Mouse (Mus musculus): Measurements from ENCODE around the gene Fam228a. TPM values are rescaled to one million over a fixed set of nuclear protein-coding genes. Genes with fewer than 3 reads are reported as not detected.

The Fam228a gene
- total and polyA plus RNA-seq, 2 experiments = 0.15 to 0.28 TPM

GRCm38 (mm10) chr12:4688386-4688785, 49.8 kb downstream of the Fam228a start:
- H3K4me3 ChIP-seq (ENCODE audit: insufficient read depth, low read depth, low read length) = no peak overlapping the region
- no peak for DNase-seq (ENCODE audit: extremely low read depth, low read depth, low spot score)
- no peaks in the 10 kb centered on the region; the same call in 1 of the 2 replicates for H3K36me3 ChIP-seq (ENCODE audit: control insufficient read depth, insufficient read depth, low read length)
- H3K9ac ChIP-seq (ENCODE audit: low read depth, low read length) = no peak overlapping the region
- no peaks in the 10 kb centered on the region for H3K4me1 ChIP-seq (ENCODE audit: control insufficient read depth, insufficient read depth, low read length)
- H3K27ac ChIP-seq (replicated peaks; ENCODE audit: insufficient read depth, low read depth, low read length) = no peak overlapping the region
- no peaks in the 10 kb centered on the region for H3K79me2 ChIP-seq (ENCODE audit: control insufficient read depth, insufficient read depth, low read length)
- WGBS = 99% methylated on average over 2 of the region's 2 CpGs
- H3K27me3 ChIP-seq (ENCODE audit: control insufficient read depth, insufficient read depth, low read length) = no peaks in the 10 kb centered on the region
- TF ChIP-seq CTCF (IDR thresholded peaks at IDR 0.05; ENCODE audit: low read depth, low read length) = no peak

GRCm38 (mm10) chr12:4685441-4685840, 52.8 kb downstream of the Fam228a start:
- H3K4me3 ChIP-seq (ENCODE audit: insufficient read depth, low read depth, low read length) = no peak overlapping the region
- no peak overlapping the region for H3K27ac ChIP-seq (replicated peaks; ENCODE audit: insufficient read depth, low read depth, low read length)
- H3K4me1 ChIP-seq (ENCODE audit: control insufficient read depth, insufficient read depth, low read length) = no peaks in the 10 kb centered on the region
- no peaks in the 10 kb centered on the region for H3K27me3 ChIP-seq (ENCODE audit: control insufficient read depth, insufficient read depth, low read length)
- H3K9ac ChIP-seq (ENCODE audit: low read depth, low read length) = no peak overlapping the region
- no peaks in the 10 kb centered on the region; the same call in 1 of the 2 replicates for H3K36me3 ChIP-seq (ENCODE audit: control insufficient read depth, insufficient read depth, low read length)
- 64% methylated on average over 4 of the region's 4 CpGs for WGBS
- no peaks in the 10 kb centered on the region for H3K79me2 ChIP-seq (ENCODE audit: control insufficient read depth, insufficient read depth, low read length)
- TF ChIP-seq POLR2A (IDR thresholded peaks at IDR 0.05; ENCODE audit: extremely low read depth, insufficient read depth, low read length) = no peak
- no peak for TF ChIP-seq CTCF (IDR thresholded peaks at IDR 0.05; ENCODE audit: low read depth, low read length)
- DNase-seq (ENCODE audit: extremely low read depth, low read depth, low spot score) = peak; percentile 43

GRCm38 (mm10) chr12:4679971-4680370, 58.3 kb downstream of the Fam228a start:
- no peak overlapping the region for H3K9ac ChIP-seq (ENCODE audit: low read depth, low read length)
- no peaks in the 10 kb centered on the region for H3K79me2 ChIP-seq (ENCODE audit: control insufficient read depth, insufficient read depth, low read length)
- no peak for TF ChIP-seq POLR2A (IDR thresholded peaks at IDR 0.05; ENCODE audit: extremely low read depth, insufficient read depth, low read length)
- no peak for TF ChIP-seq CTCF (IDR thresholded peaks at IDR 0.05; ENCODE audit: low read depth, low read length)
- H3K4me3 ChIP-seq (ENCODE audit: insufficient read depth, low read depth, low read length) = no peak overlapping the region
- H3K36me3 ChIP-seq (ENCODE audit: control insufficient read depth, insufficient read depth, low read length) = peaks cover 21% of the 10 kb centered on the region
- no peaks in the 10 kb centered on the region for H3K4me1 ChIP-seq (ENCODE audit: control insufficient read depth, insufficient read depth, low read length)
- no peak overlapping the region for H3K27ac ChIP-seq (replicated peaks; ENCODE audit: insufficient read depth, low read depth, low read length)
- DNase-seq (ENCODE audit: extremely low read depth, low read depth, low spot score) = no peak
- 80% methylated on average over 4 of the region's 4 CpGs for WGBS
- H3K27me3 ChIP-seq (ENCODE audit: control insufficient read depth, insufficient read depth, low read length) = no peaks in the 10 kb centered on the region

- WGBS = 100% methylated on average over 1 of the region's 1 CpGs
- no peak for TF ChIP-seq POLR2A (IDR thresholded peaks at IDR 0.05; ENCODE audit: extremely low read depth, insufficient read depth, low read length)
- no peak for TF ChIP-seq CTCF (IDR thresholded peaks at IDR 0.05; ENCODE audit: low read depth, low read length)
- H3K36me3 ChIP-seq (ENCODE audit: control insufficient read depth, insufficient read depth, low read length) = peaks cover 48% of the 10 kb centered on the region
- no peak overlapping the region for H3K9ac ChIP-seq (ENCODE audit: low read depth, low read length)
- H3K27ac ChIP-seq (replicated peaks; ENCODE audit: insufficient read depth, low read depth, low read length) = no peak overlapping the region
- DNase-seq (ENCODE audit: extremely low read depth, low read depth, low spot score) = no peak
- no peaks in the 10 kb centered on the region for H3K4me1 ChIP-seq (ENCODE audit: control insufficient read depth, insufficient read depth, low read length)
- H3K79me2 ChIP-seq (ENCODE audit: control insufficient read depth, insufficient read depth, low read length) = no peaks in the 10 kb centered on the region
- no peak overlapping the region for H3K4me3 ChIP-seq (ENCODE audit: insufficient read depth, low read depth, low read length)
- no peaks in the 10 kb centered on the region for H3K27me3 ChIP-seq (ENCODE audit: control insufficient read depth, insufficient read depth, low read length)
Observed at GRCm38 (mm10) chr12:4676336-4676735, 61.9 kb downstream of the Fam228a start.

- Histone ChIP-seq H3K4me1 (ENCODE audit: control insufficient read depth, insufficient read depth, low read length) (no peaks in the 10 kb centered on the region), H3K27me3 (ENCODE audit: control insufficient read depth, insufficient read depth, low read length) (no peaks in the 10 kb centered on the region), H3K36me3 (ENCODE audit: control insufficient read depth, insufficient read depth, low read length) (peaks cover 45% of the 10 kb centered on the region), H3K9ac (ENCODE audit: low read depth, low read length) (no peak overlapping the region), H3K27ac (replicated peaks; ENCODE audit: insufficient read depth, low read depth, low read length) (no peak overlapping the region), H3K79me2 (ENCODE audit: control insufficient read depth, insufficient read depth, low read length) (no peaks in the 10 kb centered on the region), H3K4me3 (ENCODE audit: insufficient read depth, low read depth, low read length) (no peak overlapping the region)
- no peak for DNase-seq (ENCODE audit: extremely low read depth, low read depth, low spot score)
- WGBS = 89% methylated on average over 5 of the region's 5 CpGs
- no peak for TF ChIP-seq CTCF (IDR thresholded peaks at IDR 0.05; ENCODE audit: low read depth, low read length)
- TF ChIP-seq POLR2A (IDR thresholded peaks at IDR 0.05; ENCODE audit: extremely low read depth, insufficient read depth, low read length) = no peak
Observed at GRCm38 (mm10) chr12:4665675-4666037, 72.6 kb downstream of the Fam228a start.

GRCm38 (mm10) chr12:4664929-4665674, 73.1 kb downstream of the Fam228a start:
- Histone ChIP-seq H3K79me2 (ENCODE audit: control insufficient read depth, insufficient read depth, low read length) (no peaks in the 10 kb centered on the region), H3K36me3 (ENCODE audit: control insufficient read depth, insufficient read depth, low read length) (peaks cover 43% of the 10 kb centered on the region)

More at GRCm38 (mm10) chr12:4664929-4665674, 73.1 kb downstream of the Fam228a start:
- Histone ChIP-seq H3K4me1 (ENCODE audit: control insufficient read depth, insufficient read depth, low read length) (no peaks in the 10 kb centered on the region), H3K9ac (ENCODE audit: low read depth, low read length) (no peak overlapping the region), H3K4me3 (ENCODE audit: insufficient read depth, low read depth, low read length) (no peak overlapping the region), H3K27ac (replicated peaks; ENCODE audit: insufficient read depth, low read depth, low read length) (no peak overlapping the region), H3K27me3 (ENCODE audit: control insufficient read depth, insufficient read depth, low read length) (no peaks in the 10 kb centered on the region)
- WGBS = 83% methylated on average over 7 of the region's 7 CpGs
- no peak for DNase-seq (ENCODE audit: extremely low read depth, low read depth, low spot score)
- TF ChIP-seq POLR2A (IDR thresholded peaks at IDR 0.05; ENCODE audit: extremely low read depth, insufficient read depth, low read length) = no peak
- TF ChIP-seq CTCF (IDR thresholded peaks at IDR 0.05; ENCODE audit: low read depth, low read length) = no peak

Other genes with a start within 250 kb of the Fam228a start
- 25.8 and 26.8 TPM in 2 replicates for gene Itsn2, start 145.8 kb downstream of the Fam228a start, total RNA-seq (2014; rRNA removed)
- gene Itsn2, start 145.8 kb downstream of the Fam228a start, polyA plus RNA-seq (2012; rRNA removed) = 8.4 and 11.6 TPM in 2 replicates
- not detected in 2 replicates for gene Gm3625, start 145.5 kb downstream of the Fam228a start, total RNA-seq (2014; rRNA removed)
- gene Gm3625, start 145.5 kb downstream of the Fam228a start, polyA plus RNA-seq (2012; rRNA removed) = not detected in 2 replicates
- 0.37 and 0.60 TPM in 2 replicates for gene Pfn4, start 30.6 kb upstream of the Fam228a start, total RNA-seq (2014; rRNA removed)
- 0.27 and 0.40 TPM in 2 replicates for gene Pfn4, start 30.6 kb upstream of the Fam228a start, polyA plus RNA-seq (2012; rRNA removed)
- 1.8 and 1.9 TPM in 2 replicates for gene Fam228b, start 30.8 kb upstream of the Fam228a start, total RNA-seq (2014; rRNA removed)
- gene Fam228b, start 30.8 kb upstream of the Fam228a start, polyA plus RNA-seq (2012; rRNA removed) = 0.81 and 0.87 TPM in 2 replicates
- 64.2 and 67.3 TPM in 2 replicates for gene Sf3b6, start 79.1 kb upstream of the Fam228a start, total RNA-seq (2014; rRNA removed)
- 14.3 and 24.2 TPM in 2 replicates for gene Sf3b6, start 79.1 kb upstream of the Fam228a start, polyA plus RNA-seq (2012; rRNA removed)
- gene Fkbp1b, start 103.2 kb upstream of the Fam228a start, total RNA-seq (2014; rRNA removed) = 0.13 and 0.55 TPM in 2 replicates
- gene Fkbp1b, start 103.2 kb upstream of the Fam228a start, polyA plus RNA-seq (2012; rRNA removed) = 0.25 and 0.80 TPM in 2 replicates
- 7.9 and 8.0 TPM in 2 replicates for gene Wdcp, start 104.9 kb upstream of the Fam228a start, total RNA-seq (2014; rRNA removed)
- gene Wdcp, start 104.9 kb upstream of the Fam228a start, polyA plus RNA-seq (2012; rRNA removed) = 7.4 and 8.4 TPM in 2 replicates
- 0.13 and 0.18 TPM in 2 replicates for gene Mfsd2b, start 135.9 kb upstream of the Fam228a start, total RNA-seq (2014; rRNA removed)
- 0.17 and 0.39 TPM in 2 replicates for gene Mfsd2b, start 135.9 kb upstream of the Fam228a start, polyA plus RNA-seq (2012; rRNA removed)
- 15.6 and 18.7 TPM in 2 replicates for gene Ubxn2a, start 169.3 kb upstream of the Fam228a start, total RNA-seq (2014; rRNA removed)
- gene Ubxn2a, start 169.3 kb upstream of the Fam228a start, polyA plus RNA-seq (2012; rRNA removed) = 3.2 and 3.4 TPM in 2 replicates
- 12.5 and 13.6 TPM in 2 replicates for gene Atad2b, start 178.9 kb upstream of the Fam228a start, total RNA-seq (2014; rRNA removed)
- 5.3 and 7.2 TPM in 2 replicates for gene Atad2b, start 178.9 kb upstream of the Fam228a start, polyA plus RNA-seq (2012; rRNA removed)